Mouse (Mus musculus): ENCODE measurements around the gene Kcnk3.

GRCm38 (mm10) chr5:30651554-30651953, 63.6 kb downstream of the Kcnk3 start:
- TF ChIP-seq POLR2A (IDR thresholded peaks at IDR 0.05; ENCODE audit: insufficient read length, low read depth), result no peak
- TF ChIP-seq TCF12 (IDR thresholded peaks at IDR 0.05; ENCODE audit: insufficient read depth, poor library complexity, severe bottlenecking), result no peak
